Mouse (Mus musculus): ENCODE measurements at regions not wholly inside any gene's neighbourhood (a gene's known extent, or its start where the extent isn't known, plus 50 kb on each side); places are given as distances from the start of the nearest gene placed in this dataset.

DNA sequence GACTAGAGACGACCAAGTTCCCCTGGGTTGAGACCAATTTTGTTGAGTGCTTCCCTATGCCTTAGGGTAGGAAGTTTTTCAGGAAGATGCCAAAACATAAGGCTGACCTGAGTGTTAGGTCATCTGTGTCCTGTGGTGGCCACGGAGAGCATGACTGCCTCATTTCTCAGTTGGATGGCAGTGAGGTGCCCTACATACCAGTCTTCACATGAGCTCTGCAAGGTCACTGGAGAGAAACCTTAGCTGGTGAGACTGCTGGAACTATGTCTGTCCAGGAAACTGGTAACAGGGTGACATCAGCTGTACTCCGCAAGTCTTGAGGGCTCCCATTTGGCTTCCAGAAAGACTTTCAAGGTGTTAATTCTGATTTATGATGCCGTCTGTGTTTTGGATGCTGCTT lies 167.9 kb upstream of the Tent5a start:
- TF ChIP-seq CTCF (IDR thresholded peaks at IDR 0.05; ENCODE audit: low read depth) (no peak), EP300 (optimal IDR thresholded peaks at IDR 0.05) (no peak)
